Mouse (Mus musculus): ENCODE measurements around the gene Eya4. TPM values are rescaled to one million over a fixed set of nuclear protein-coding genes. Genes with fewer than 3 reads are reported as not detected.

The Eya4 gene
- polyA plus RNA-seq, 1 experiment from 2014 or later: 7.8 TPM

DNA sequence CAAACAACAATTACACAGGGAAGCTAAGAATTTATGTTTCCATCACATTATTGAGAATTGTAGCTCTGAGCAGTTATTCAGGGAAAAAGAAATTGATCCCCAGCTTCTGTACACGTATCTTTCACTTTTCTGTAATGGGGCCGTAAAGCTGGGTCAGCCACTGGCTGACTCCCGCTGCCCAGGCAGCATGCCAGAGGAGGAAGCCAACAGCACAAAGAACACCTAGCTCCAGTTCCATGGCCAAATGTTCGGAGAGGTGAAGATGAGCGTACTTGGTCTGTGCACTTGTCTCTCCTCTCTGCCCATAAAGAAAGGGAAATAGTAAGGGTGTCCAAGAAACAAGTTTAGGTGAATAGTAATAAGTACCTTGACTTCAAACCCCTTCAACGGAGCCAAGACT lies 22.9 kb downstream of the Eya4 start:
- ATAC-seq (ENCODE audit: insufficient number of reproducible peaks, low FRiP score, low TSS enrichment, low read depth): no peak
- 85% methylated on average over 6 of the region's 6 CpGs for WGBS
- 0 out of 2 replicates have a peak, but pooled peaks cover 3% of the 10 kb centered on the region for H3K4me1 ChIP-seq

GRCm38 (mm10) chr10:23322275-23322674 lies 28.3 kb downstream of the Eya4 start:
- peak; percentile 65; the same call in 1 of the 2 replicates for ATAC-seq (ENCODE audit: insufficient number of reproducible peaks, low FRiP score, low TSS enrichment, low read depth)
- Histone ChIP-seq H3K27ac (replicated peaks) (no peak overlapping the region), H3K4me2 (replicated peaks) (no peak overlapping the region), H3K9ac (no peak overlapping the region), H3K4me3 (replicated peaks) (no peak overlapping the region), H3K4me1 (no peaks in the 10 kb centered on the region), H3K36me3 (no peaks in the 10 kb centered on the region), H3K9me3 (replicated peaks) (no peaks in the 10 kb centered on the region), H3K27me3 (no peaks in the 10 kb centered on the region)
- 73% methylated on average over 4 of the region's 4 CpGs for WGBS

More for the DNA sequence above, 22.9 kb downstream of the Eya4 start:
- Histone ChIP-seq H3K9me3 (replicated peaks) (no peaks in the 10 kb centered on the region), H3K36me3 (no peaks in the 10 kb centered on the region), H3K9ac (no peak overlapping the region), H3K4me2 (replicated peaks) (no peak overlapping the region), H3K27ac (replicated peaks) (no peak overlapping the region), H3K27me3 (no peaks in the 10 kb centered on the region), H3K4me3 (replicated peaks) (no peak overlapping the region)

DNA sequence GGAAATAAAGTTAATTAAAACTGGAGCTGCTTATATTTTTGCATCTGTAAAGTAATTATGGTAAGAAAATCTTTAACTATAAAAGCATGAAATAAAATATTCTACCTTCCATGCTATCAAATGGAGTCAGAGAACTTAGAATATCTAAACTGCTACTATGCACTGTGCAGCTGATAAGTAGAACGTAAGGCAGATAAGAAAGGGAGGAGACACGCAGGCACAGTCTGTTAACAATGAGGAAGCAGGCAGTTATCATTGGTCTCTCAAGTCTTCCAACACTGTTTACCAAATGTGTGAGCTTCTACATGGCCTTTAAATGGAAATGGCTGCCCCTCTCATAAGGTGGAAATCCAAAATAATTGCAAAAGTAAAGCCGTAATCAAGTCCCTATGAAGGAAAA lies 55.0 kb downstream of the Eya4 start:
- H3K4me3 ChIP-seq (replicated peaks): no peak overlapping the region
- no peak for ATAC-seq (ENCODE audit: insufficient number of reproducible peaks, low FRiP score, low TSS enrichment, low read depth)

GRCm38 (mm10) chr10:23292495-23292894 lies 58.1 kb downstream of the Eya4 start:
- Histone ChIP-seq H3K4me2 (replicated peaks) (no peak overlapping the region), H3K4me1 (no peaks in the 10 kb centered on the region), H3K9ac (no peak overlapping the region), H3K27me3 (no peaks in the 10 kb centered on the region), H3K36me3 (no peaks in the 10 kb centered on the region), H3K4me3 (replicated peaks) (no peak overlapping the region), H3K9me3 (replicated peaks) (no peaks in the 10 kb centered on the region), H3K27ac (replicated peaks) (no peak overlapping the region)
- ATAC-seq (ENCODE audit: insufficient number of reproducible peaks, low FRiP score, low TSS enrichment, low read depth): peak; percentile 29; the same call in 1 of the 2 replicates
- WGBS: 55% methylated on average over 7 of the region's 7 CpGs

More for the DNA sequence above, 55.0 kb downstream of the Eya4 start:
- Histone ChIP-seq H3K36me3 (no peaks in the 10 kb centered on the region), H3K4me2 (replicated peaks) (no peak overlapping the region), H3K4me1 (no peaks in the 10 kb centered on the region), H3K27me3 (no peaks in the 10 kb centered on the region), H3K9me3 (replicated peaks) (no peaks in the 10 kb centered on the region), H3K9ac (no peak overlapping the region), H3K27ac (replicated peaks) (no peak overlapping the region)
- WGBS: 87% methylated on average over 3 of the region's 3 CpGs

- no peak overlapping the region for H3K4me3 ChIP-seq (replicated peaks)
- 87% methylated on average over 3 of the region's 3 CpGs for WGBS
- no peak for ATAC-seq (ENCODE audit: insufficient number of reproducible peaks, low FRiP score, low TSS enrichment, low read depth)
- no peaks in the 10 kb centered on the region for H3K36me3 ChIP-seq
- no peaks in the 10 kb centered on the region for H3K9me3 ChIP-seq (replicated peaks)
- no peak overlapping the region for H3K27ac ChIP-seq (replicated peaks)
- no peak overlapping the region for H3K4me2 ChIP-seq (replicated peaks)
- H3K9ac ChIP-seq: no peak overlapping the region
- no peaks in the 10 kb centered on the region for H3K27me3 ChIP-seq
- H3K4me1 ChIP-seq: no peaks in the 10 kb centered on the region
These were observed 73.2 kb downstream of the Eya4 start for GRCm38 (mm10) chr10:23277371-23277770.

DNA sequence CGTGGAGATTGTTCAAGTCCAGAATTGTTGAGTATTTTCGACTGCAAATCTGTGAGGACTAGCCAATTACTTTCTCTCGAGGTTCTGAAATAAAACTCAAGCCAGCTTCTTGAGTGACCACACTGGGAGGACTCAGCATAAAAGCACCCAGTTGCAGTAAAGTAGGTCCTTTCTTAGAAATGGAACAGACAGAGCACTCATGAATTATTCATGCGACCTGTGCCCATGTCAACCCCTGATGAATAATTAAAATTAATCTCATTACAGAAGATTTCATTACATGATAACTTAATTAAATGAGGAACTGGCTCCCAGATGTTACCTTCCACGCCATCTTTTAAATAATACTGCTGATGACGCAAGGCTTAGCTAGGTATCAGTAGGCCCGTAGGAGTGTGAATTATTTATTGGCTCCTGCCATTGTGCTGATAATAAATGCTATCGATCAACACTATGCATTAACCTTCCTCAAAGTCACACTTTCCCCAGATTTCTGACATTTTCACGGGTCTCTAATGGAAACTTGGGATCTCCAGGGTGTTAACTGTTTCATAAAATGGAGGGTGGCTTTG lies 79.5 kb downstream of the Eya4 start:
- no peaks in the 10 kb centered on the region for H3K4me1 ChIP-seq
- no peak overlapping the region for H3K4me2 ChIP-seq (replicated peaks)
- H3K4me3 ChIP-seq (replicated peaks): no peak overlapping the region
- H3K27ac ChIP-seq (replicated peaks): no peak overlapping the region
- H3K9me3 ChIP-seq (replicated peaks): no peaks in the 10 kb centered on the region
- H3K27me3 ChIP-seq: no peaks in the 10 kb centered on the region
- H3K9ac ChIP-seq: no peak overlapping the region
- H3K36me3 ChIP-seq: no peaks in the 10 kb centered on the region
- no peak for ATAC-seq (ENCODE audit: insufficient number of reproducible peaks, low FRiP score, low TSS enrichment, low read depth)
- WGBS: 73% methylated on average over 9 of the region's 9 CpGs

DNA sequence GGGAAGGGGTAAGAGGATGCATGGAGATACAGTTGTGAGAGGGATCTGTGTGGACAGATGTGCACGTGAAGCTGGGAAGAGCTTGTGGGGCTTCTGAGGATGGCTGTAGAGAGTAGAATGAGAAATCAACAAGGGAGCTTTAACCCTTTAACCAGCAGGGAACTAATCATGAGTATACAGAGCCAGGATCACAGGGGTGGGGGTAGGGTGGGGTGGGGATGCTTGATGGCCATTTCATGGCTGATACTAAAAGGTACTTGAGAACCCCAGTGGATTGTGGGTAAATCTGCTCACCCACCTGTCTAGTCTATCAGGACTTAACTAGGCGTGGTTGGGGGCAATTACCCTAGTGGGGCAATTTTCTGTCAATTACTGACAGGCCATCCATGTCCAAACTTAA lies 80.1 kb downstream of the Eya4 start:
- no peak overlapping the region for H3K4me2 ChIP-seq (replicated peaks)
- H3K36me3 ChIP-seq: no peaks in the 10 kb centered on the region
- H3K4me3 ChIP-seq (replicated peaks): no peak overlapping the region
- H3K27ac ChIP-seq (replicated peaks): no peak overlapping the region
- no peaks in the 10 kb centered on the region for H3K9me3 ChIP-seq (replicated peaks)
- 72% methylated on average over 2 of the region's 2 CpGs for WGBS
- no peak overlapping the region for H3K9ac ChIP-seq
- ATAC-seq (ENCODE audit: insufficient number of reproducible peaks, low FRiP score, low TSS enrichment, low read depth): no peak
- no peaks in the 10 kb centered on the region for H3K4me1 ChIP-seq
- no peaks in the 10 kb centered on the region for H3K27me3 ChIP-seq

GRCm38 (mm10) chr10:23252180-23252579 lies 98.4 kb downstream of the Eya4 start:
- 69% methylated on average over 4 of the region's 4 CpGs for WGBS
- no peaks in the 10 kb centered on the region for H3K4me1 ChIP-seq
- no peaks in the 10 kb centered on the region for H3K36me3 ChIP-seq
- H3K4me2 ChIP-seq (replicated peaks): no peak overlapping the region
- H3K9ac ChIP-seq: no peak overlapping the region
- H3K4me3 ChIP-seq (replicated peaks): no peak overlapping the region
- no peaks in the 10 kb centered on the region for H3K27me3 ChIP-seq
- no peak overlapping the region for H3K27ac ChIP-seq (replicated peaks)
- H3K9me3 ChIP-seq (replicated peaks): no peaks in the 10 kb centered on the region
- ATAC-seq (ENCODE audit: insufficient number of reproducible peaks, low FRiP score, low TSS enrichment, low read depth): no peak

GRCm38 (mm10) chr10:23246485-23246884 lies 104.1 kb downstream of the Eya4 start:
- Histone ChIP-seq H3K27me3 (no peaks in the 10 kb centered on the region), H3K27ac (replicated peaks) (no peak overlapping the region), H3K9ac (no peak overlapping the region), H3K4me1 (no peaks in the 10 kb centered on the region), H3K9me3 (replicated peaks) (no peaks in the 10 kb centered on the region), H3K4me3 (replicated peaks) (no peak overlapping the region), H3K4me2 (replicated peaks) (no peak overlapping the region), H3K36me3 (no peaks in the 10 kb centered on the region)
- 74% methylated on average over 3 of the region's 3 CpGs for WGBS
- no peak for ATAC-seq (ENCODE audit: insufficient number of reproducible peaks, low FRiP score, low TSS enrichment, low read depth)

DNA sequence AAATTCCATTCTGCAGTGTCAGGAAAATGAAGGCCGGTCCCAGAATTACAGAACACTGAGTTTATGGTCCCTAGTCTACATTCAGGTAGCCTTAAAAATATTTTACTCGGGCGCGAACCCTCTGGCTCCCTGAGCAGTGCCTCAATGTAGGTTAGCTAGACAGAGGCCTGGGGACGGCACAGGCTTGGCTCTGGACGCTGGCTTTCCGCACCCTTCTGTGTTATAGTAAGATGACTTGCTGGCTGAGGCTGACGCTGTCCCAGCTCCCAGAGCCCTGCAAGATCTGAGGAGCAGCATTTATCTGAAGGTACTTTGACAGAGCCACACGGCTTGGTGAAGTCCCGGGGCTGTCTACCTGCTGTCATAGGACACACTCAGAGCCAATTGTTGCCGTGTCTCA lies 113.7 kb downstream of the Eya4 start:
- no peak overlapping the region for H3K4me3 ChIP-seq (replicated peaks)
- H3K4me2 ChIP-seq (replicated peaks): no peak overlapping the region
- WGBS: 66% methylated on average over 11 of the region's 11 CpGs
- no peak for ATAC-seq (ENCODE audit: insufficient number of reproducible peaks, low FRiP score, low TSS enrichment, low read depth)
- H3K27ac ChIP-seq (replicated peaks): no peak overlapping the region
- no peaks in the 10 kb centered on the region for H3K36me3 ChIP-seq
- no peaks in the 10 kb centered on the region for H3K9me3 ChIP-seq (replicated peaks)
- H3K27me3 ChIP-seq: no peaks in the 10 kb centered on the region
- H3K9ac ChIP-seq: no peak overlapping the region
- H3K4me1 ChIP-seq: no peaks in the 10 kb centered on the region

- Histone ChIP-seq H3K4me1 (no peaks in the 10 kb centered on the region), H3K36me3 (no peaks in the 10 kb centered on the region), H3K9me3 (replicated peaks) (no peaks in the 10 kb centered on the region), H3K4me3 (replicated peaks) (no peak overlapping the region), H3K9ac (no peak overlapping the region), H3K27me3 (no peaks in the 10 kb centered on the region), H3K27ac (replicated peaks) (no peak overlapping the region), H3K4me2 (replicated peaks) (no peak overlapping the region)
- 88% methylated on average over 4 of the region's 4 CpGs for WGBS
- ATAC-seq (ENCODE audit: insufficient number of reproducible peaks, low FRiP score, low TSS enrichment, low read depth): no peak
These were observed 115.2 kb downstream of the Eya4 start for GRCm38 (mm10) chr10:23235405-23235804.

- Histone ChIP-seq H3K9ac (no peak overlapping the region), H3K4me2 (replicated peaks) (no peak overlapping the region), H3K4me1 (no peaks in the 10 kb centered on the region), H3K27me3 (no peaks in the 10 kb centered on the region), H3K36me3 (no peaks in the 10 kb centered on the region), H3K4me3 (replicated peaks) (no peak overlapping the region), H3K9me3 (replicated peaks) (no peaks in the 10 kb centered on the region), H3K27ac (replicated peaks) (no peak overlapping the region)
- whole genome bisulfite sequencing: 69% methylated on average over 6 of the region's 6 CpGs
- no peak for ATAC-seq (ENCODE audit: insufficient number of reproducible peaks, low FRiP score, low TSS enrichment, low read depth)
These were observed 117.2 kb downstream of the Eya4 start for GRCm38 (mm10) chr10:23233425-23233824.
